Mouse (Mus musculus): ENCODE results near the gene Tmem222. TPM values are rescaled to one million over a fixed set of nuclear protein-coding genes. Genes with fewer than 3 reads are reported as not detected.

Tmem222 gene
- polyA plus RNA-seq, 1 experiment = 58.0 TPM

- no peaks in the 10 kb centered on the region for H3K27me3 ChIP-seq (ENCODE audit: control insufficient read depth, insufficient read depth, low read length)
- H3K27ac ChIP-seq (ENCODE audit: insufficient read depth, low read length) = no peak overlapping the region
- peaks cover 9% of the 10 kb centered on the region; the same call in 1 of the 2 replicates for H3K36me3 ChIP-seq (ENCODE audit: control insufficient read depth, insufficient read depth, low read length)
- H3K4me3 ChIP-seq (ENCODE audit: extremely low read depth, insufficient read depth, insufficient read length) = no peak overlapping the region
- 91% methylated on average over 7 of the region's 7 CpGs for WGBS
- no peak for TF ChIP-seq CTCF (IDR thresholded peaks at IDR 0.05; ENCODE audit: extremely low read depth, insufficient read depth, insufficient read length, insufficient replicate concordance)
- no peak for TF ChIP-seq POLR2A (IDR thresholded peaks at IDR 0.05; ENCODE audit: low read depth, low read length)
- no peak for DNase-seq (ENCODE audit: low read depth in 1 of 2, low spot score in 2 of 2)
- H3K4me1 ChIP-seq (ENCODE audit: control insufficient read depth, insufficient read depth, insufficient read length) = no peaks in the 10 kb centered on the region
Measured at GRCm38 (mm10) chr4:133305825-133306224, 28.2 kb upstream of the Tmem222 start.

DNA sequence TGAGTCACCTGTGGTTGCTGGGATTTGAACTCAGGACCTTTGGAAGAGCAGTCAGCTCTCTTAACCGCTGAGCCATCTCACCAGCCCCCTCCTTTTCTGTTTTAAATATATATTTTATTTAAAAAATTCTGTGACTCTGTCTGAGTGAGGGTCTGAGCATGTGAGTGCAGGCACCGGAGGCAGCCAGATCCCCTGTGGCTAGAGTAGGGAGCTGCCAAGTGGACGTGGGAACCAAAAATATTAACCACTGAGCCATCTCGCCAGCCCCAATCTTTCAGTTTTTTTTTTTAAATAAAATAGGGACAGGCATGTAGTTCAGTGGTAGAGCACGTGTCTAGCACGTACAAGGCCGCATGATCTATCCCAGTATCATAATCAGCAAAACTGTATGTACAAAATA lies 27.2 kb upstream of the Tmem222 start:
- peaks cover 13% of the 10 kb centered on the region for H3K36me3 ChIP-seq (ENCODE audit: control insufficient read depth, insufficient read depth, low read length)

GRCm38 (mm10) chr4:133302668-133303067 lies 25.1 kb upstream of the Tmem222 start:
- no peaks in the 10 kb centered on the region for H3K4me1 ChIP-seq (ENCODE audit: control insufficient read depth, insufficient read depth, insufficient read length)
- no peak for DNase-seq (ENCODE audit: low read depth in 1 of 2, low spot score in 2 of 2)
- WGBS = 85% methylated on average over 5 of the region's 5 CpGs
- no peaks in the 10 kb centered on the region for H3K27me3 ChIP-seq (ENCODE audit: control insufficient read depth, insufficient read depth, low read length)
- H3K4me3 ChIP-seq (ENCODE audit: extremely low read depth, insufficient read depth, insufficient read length) = no peak overlapping the region
- H3K36me3 ChIP-seq (ENCODE audit: control insufficient read depth, insufficient read depth, low read length) = peaks cover 16% of the 10 kb centered on the region
- H3K27ac ChIP-seq (ENCODE audit: insufficient read depth, low read length) = no peak overlapping the region
- TF ChIP-seq CTCF (IDR thresholded peaks at IDR 0.05; ENCODE audit: extremely low read depth, insufficient read depth, insufficient read length, insufficient replicate concordance) = no peak
- no peak for TF ChIP-seq POLR2A (IDR thresholded peaks at IDR 0.05; ENCODE audit: low read depth, low read length)

More for the DNA sequence above, 27.2 kb upstream of the Tmem222 start:
- TF ChIP-seq CTCF (IDR thresholded peaks at IDR 0.05; ENCODE audit: extremely low read depth, insufficient read depth, insufficient read length, insufficient replicate concordance) (no peak), POLR2A (IDR thresholded peaks at IDR 0.05; ENCODE audit: low read depth, low read length) (no peak)
- no peaks in the 10 kb centered on the region for H3K4me1 ChIP-seq (ENCODE audit: control insufficient read depth, insufficient read depth, insufficient read length)
- DNase-seq (ENCODE audit: low read depth in 1 of 2, low spot score in 2 of 2) = no peak
- H3K27ac ChIP-seq (ENCODE audit: insufficient read depth, low read length) = no peak overlapping the region
- no peaks in the 10 kb centered on the region for H3K27me3 ChIP-seq (ENCODE audit: control insufficient read depth, insufficient read depth, low read length)
- no peak overlapping the region for H3K4me3 ChIP-seq (ENCODE audit: extremely low read depth, insufficient read depth, insufficient read length)
- WGBS = 92% methylated on average over 7 of the region's 7 CpGs

DNA sequence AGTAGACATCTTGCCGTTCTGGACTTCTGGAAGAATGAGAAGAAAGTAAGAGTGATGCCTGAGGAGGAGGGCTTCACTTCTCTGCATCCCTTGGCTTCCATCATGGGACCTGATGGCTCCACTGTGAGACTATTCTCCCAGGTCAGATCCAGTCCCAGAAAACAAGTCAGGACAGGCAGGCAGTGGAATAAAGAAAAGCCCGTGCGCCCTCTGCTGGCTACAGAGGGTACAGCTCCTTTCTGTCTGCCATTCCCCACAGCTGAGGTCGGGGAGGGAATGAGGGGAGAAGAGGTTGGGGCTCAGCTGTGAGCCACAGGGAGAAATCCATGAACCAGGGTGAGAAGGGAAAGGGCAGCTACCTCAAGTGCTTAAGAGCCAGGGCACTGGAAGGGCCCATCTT lies 24.2 kb upstream of the Tmem222 start:
- H3K27me3 ChIP-seq (ENCODE audit: control insufficient read depth, insufficient read depth, low read length) = no peaks in the 10 kb centered on the region
- peak; percentile 78; the same call in 1 of the 2 replicates for TF ChIP-seq CTCF (IDR thresholded peaks at IDR 0.05; ENCODE audit: extremely low read depth, insufficient read depth, insufficient read length, insufficient replicate concordance)
- no peak for TF ChIP-seq POLR2A (IDR thresholded peaks at IDR 0.05; ENCODE audit: low read depth, low read length)
- peak in 1 of 2 experiments; percentile 43 for DNase-seq (ENCODE audit: low read depth in 1 of 2, low spot score in 2 of 2)
- no peak overlapping the region for H3K27ac ChIP-seq (ENCODE audit: insufficient read depth, low read length)
- H3K36me3 ChIP-seq (ENCODE audit: control insufficient read depth, insufficient read depth, low read length) = peaks cover 17% of the 10 kb centered on the region
- H3K4me3 ChIP-seq (ENCODE audit: extremely low read depth, insufficient read depth, insufficient read length) = no peak overlapping the region
- no peaks in the 10 kb centered on the region for H3K4me1 ChIP-seq (ENCODE audit: control insufficient read depth, insufficient read depth, insufficient read length)
- 26% methylated on average over 4 of the region's 4 CpGs for WGBS

- no peak overlapping the region for H3K4me3 ChIP-seq (ENCODE audit: extremely low read depth, insufficient read depth, insufficient read length)
- H3K36me3 ChIP-seq (ENCODE audit: control insufficient read depth, insufficient read depth, low read length) = peaks cover 20% of the 10 kb centered on the region
- no peaks in the 10 kb centered on the region for H3K27me3 ChIP-seq (ENCODE audit: control insufficient read depth, insufficient read depth, low read length)
- no peak overlapping the region for H3K27ac ChIP-seq (ENCODE audit: insufficient read depth, low read length)
- 97% methylated on average over 11 of the region's 11 CpGs for WGBS
- no peak for TF ChIP-seq POLR2A (IDR thresholded peaks at IDR 0.05; ENCODE audit: low read depth, low read length)
- TF ChIP-seq CTCF (IDR thresholded peaks at IDR 0.05; ENCODE audit: extremely low read depth, insufficient read depth, insufficient read length, insufficient replicate concordance) = no peak
- DNase-seq (ENCODE audit: low read depth in 1 of 2, low spot score in 2 of 2) = no peak
- H3K4me1 ChIP-seq (ENCODE audit: control insufficient read depth, insufficient read depth, insufficient read length) = no peaks in the 10 kb centered on the region
Measured at GRCm38 (mm10) chr4:133300421-133300820, 22.8 kb upstream of the Tmem222 start.

- Histone ChIP-seq H3K4me1 (ENCODE audit: control insufficient read depth, insufficient read depth, insufficient read length) (no peaks in the 10 kb centered on the region), H3K27ac (ENCODE audit: insufficient read depth, low read length) (no peak overlapping the region), H3K4me3 (ENCODE audit: extremely low read depth, insufficient read depth, insufficient read length) (no peak overlapping the region), H3K36me3 (ENCODE audit: control insufficient read depth, insufficient read depth, low read length) (peaks cover 21% of the 10 kb centered on the region), H3K27me3 (ENCODE audit: control insufficient read depth, insufficient read depth, low read length) (no peaks in the 10 kb centered on the region)
- TF ChIP-seq POLR2A (IDR thresholded peaks at IDR 0.05; ENCODE audit: low read depth, low read length) (no peak), CTCF (IDR thresholded peaks at IDR 0.05; ENCODE audit: extremely low read depth, insufficient read depth, insufficient read length, insufficient replicate concordance) (no peak)
- 85% methylated on average over 5 of the region's 5 CpGs for WGBS
- DNase-seq (ENCODE audit: low read depth in 1 of 2, low spot score in 2 of 2) = no peak
Measured at GRCm38 (mm10) chr4:133299701-133300100, 22.1 kb upstream of the Tmem222 start.

DNA sequence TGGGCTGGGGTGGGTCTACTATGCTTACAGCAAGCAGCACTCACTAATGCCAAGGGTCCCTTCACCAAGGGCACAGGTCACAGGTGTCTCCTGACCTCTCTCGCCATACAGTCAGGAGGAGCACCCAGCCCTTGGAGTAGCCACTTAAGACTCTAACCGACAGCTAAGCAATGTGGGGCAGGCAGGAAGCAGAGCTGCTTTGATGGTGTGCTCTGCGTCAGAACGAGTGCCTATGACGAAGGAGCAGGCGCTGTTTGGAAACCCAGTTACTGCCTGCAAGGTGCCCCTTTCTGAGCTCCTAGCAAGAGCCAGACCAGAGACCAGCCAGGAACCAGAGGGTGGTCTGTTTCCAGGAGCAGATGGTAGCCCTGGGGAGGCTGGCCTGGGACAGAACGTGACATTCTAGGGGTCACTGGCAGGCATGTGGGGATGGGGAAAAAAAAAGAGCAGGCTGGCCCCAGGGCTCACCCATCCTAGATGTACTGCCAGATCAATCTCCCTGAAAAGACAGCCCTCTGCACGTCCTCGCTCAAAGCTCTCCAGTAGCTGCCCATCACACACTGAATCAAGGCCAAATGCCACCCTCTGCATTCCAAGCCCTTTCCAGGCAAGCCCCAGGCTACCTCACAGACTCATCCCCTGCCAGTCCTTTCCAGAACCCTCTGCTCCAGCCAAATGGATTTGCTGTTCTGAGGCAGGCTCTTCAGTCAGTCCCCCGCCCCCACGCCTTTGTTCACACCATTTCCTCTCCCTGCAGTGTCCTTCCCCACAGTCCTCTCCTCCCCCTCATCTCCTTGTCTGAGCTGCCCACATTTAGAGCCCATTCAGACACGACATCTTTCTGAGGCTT lies 21.1 kb upstream of the Tmem222 start:
- 69% methylated on average over 12 of the region's 12 CpGs for WGBS
- H3K4me1 ChIP-seq (ENCODE audit: control insufficient read depth, insufficient read depth, insufficient read length) = no peaks in the 10 kb centered on the region
- TF ChIP-seq CTCF (IDR thresholded peaks at IDR 0.05; ENCODE audit: extremely low read depth, insufficient read depth, insufficient read length, insufficient replicate concordance) (no peak), POLR2A (IDR thresholded peaks at IDR 0.05; ENCODE audit: low read depth, low read length) (no peak)
- H3K27ac ChIP-seq (ENCODE audit: insufficient read depth, low read length) = no peak overlapping the region
- H3K4me3 ChIP-seq (ENCODE audit: extremely low read depth, insufficient read depth, insufficient read length) = no peak overlapping the region
- no peak for DNase-seq (ENCODE audit: low read depth in 1 of 2, low spot score in 2 of 2)
- H3K27me3 ChIP-seq (ENCODE audit: control insufficient read depth, insufficient read depth, low read length) = no peaks in the 10 kb centered on the region
- H3K36me3 ChIP-seq (ENCODE audit: control insufficient read depth, insufficient read depth, low read length) = peaks cover 23% of the 10 kb centered on the region

All from spleen, adult 2 months (tissue).